In genomic region chr4:134123680-134124551, GRCm38 (mm10) we compare ENCODE assay signal across 9 mouse cellular contexts. TPM values are rescaled to one million over a fixed set of nuclear protein-coding genes. Genes with fewer than 3 reads are reported as not detected.
DNase-seq lines count a peak whose midpoint lies in the region; ATAC-seq and TF ChIP-seq lines count a peak whose summit lies in the region.
"Had no signal": no experiment of that assay in that cellular context is flagged by ENCODE, and none has a peak within 500 bp of the region (broad histone marks: within the 10 kb centered on the region; RNA-seq: fewer than 3 reads in every experiment).

No protein-coding gene starts in this region.

- 0 out of 2 replicates have a peak overlapping the region, but pooled peaks have one; percentile 15 for H3K27ac ChIP-seq in forebrain, embryonic 10.5 days
- H3K27ac ChIP-seq in forebrain, embryonic 15.5 days (replicated peaks): no peak overlapping the region
- H3K27ac ChIP-seq in cortical plate, adult 2 months (ENCODE audit: insufficient read depth, low read length): 0 out of 2 replicates have a peak overlapping the region, but pooled peaks have one; percentile 2
- H3K27ac ChIP-seq in heart, postnatal 0 days (ENCODE audit: low read depth): no peak overlapping the region
- no peak overlapping the region for H3K27ac ChIP-seq in stomach, embryonic 15.5 days
- H3K27ac ChIP-seq: midbrain, embryonic 12.5 days had no signal

- no peak overlapping the region; the same call in 1 of the 2 replicates for H3K4me2 ChIP-seq in forebrain, embryonic 15.5 days (replicated peaks)
- H3K4me2 ChIP-seq in heart, postnatal 0 days (ENCODE audit: low read depth, low read length): no peak overlapping the region
- 0 out of 2 replicates have a peak overlapping the region, but pooled peaks have one; percentile 10 for H3K4me2 ChIP-seq in stomach, embryonic 15.5 days
- H3K4me2 ChIP-seq: midbrain, embryonic 12.5 days had no signal

- no peak for ATAC-seq in forebrain, embryonic 15.5 days (replicated peaks)
- no peak for ATAC-seq in heart, postnatal 0 days (ENCODE audit: insufficient read depth, low read depth)
- ATAC-seq in megakaryocyte-erythroid progenitor cell, adult 5-6 weeks (replicated peaks; ENCODE audit: low FRiP score, low TSS enrichment, poor library complexity, severe bottlenecking): peak; percentile 27
- no peak for ATAC-seq in stomach, embryonic 15.5 days (ENCODE audit: insufficient read depth, low FRiP score, low read depth)

- no peak overlapping the region for H3K9ac ChIP-seq in forebrain, embryonic 15.5 days (replicated peaks)
- no peak overlapping the region for H3K9ac ChIP-seq in heart, postnatal 0 days (replicated peaks; ENCODE audit: low read depth, low read length)
- H3K9ac ChIP-seq in stomach, embryonic 15.5 days: no peak overlapping the region
- H3K9ac ChIP-seq: midbrain, embryonic 12.5 days had no signal

- TF ChIP-seq EP300 in heart, postnatal 0 days (IDR thresholded peaks at IDR 0.05; ENCODE audit: low read depth): no peak

- TF ChIP-seq POLR2A in cortical plate, adult 2 months (IDR thresholded peaks at IDR 0.05; ENCODE audit: extremely low read depth, insufficient read depth, low read length): peak; percentile 14; the same call in 1 of the 2 replicates

- no peaks in the 10 kb centered on the region for H3K9me3 ChIP-seq in forebrain, embryonic 10.5 days
- H3K9me3 ChIP-seq in forebrain, embryonic 15.5 days: no peaks in the 10 kb centered on the region
- H3K9me3 ChIP-seq in heart, postnatal 0 days (replicated peaks; ENCODE audit: control insufficient read depth, low read length): no peaks in the 10 kb centered on the region
- no peaks in the 10 kb centered on the region for H3K9me3 ChIP-seq in stomach, embryonic 15.5 days
- H3K9me3 ChIP-seq: midbrain, embryonic 12.5 days had no signal

- DNase-seq in forebrain, embryonic 10.5 days (ENCODE audit: extremely low spot score, low spot score): peak; percentile 63
- peak; percentile 83 for DNase-seq in MN1 (ENCODE audit: low spot score)
- DNase-seq in heart, postnatal 0 days (ENCODE audit: low spot score): peak; percentile 39
- peak; percentile 70 to 95 for DNase-seq in left cerebral cortex, adult 8-10 months (ENCODE audit: low spot score in 2 of 2)

- peak; percentile 80 for TF ChIP-seq CTCF in cortical plate, adult 2 months (IDR thresholded peaks at IDR 0.05; ENCODE audit: extremely low read depth, insufficient read depth, low read length)
- peak; percentile 80 for TF ChIP-seq CTCF in heart, postnatal 0 days (IDR thresholded peaks at IDR 0.05; ENCODE audit: low read depth)

- H3K4me1 ChIP-seq in forebrain, embryonic 10.5 days: peaks cover 61% of the 10 kb centered on the region
- peaks cover 24% of the 10 kb centered on the region for H3K4me1 ChIP-seq in forebrain, embryonic 15.5 days
- peaks cover 4% of the 10 kb centered on the region; the same call in 1 of the 2 replicates for H3K4me1 ChIP-seq in cortical plate, adult 2 months (ENCODE audit: control insufficient read depth, insufficient read depth, low read length)
- H3K4me1 ChIP-seq in heart, postnatal 0 days (ENCODE audit: control insufficient read depth, insufficient read depth): peaks cover 9% of the 10 kb centered on the region
- H3K4me1 ChIP-seq in stomach, embryonic 15.5 days: peaks cover 37% of the 10 kb centered on the region

- H3K36me3 ChIP-seq in forebrain, embryonic 10.5 days (replicated peaks): 0 out of 2 replicates have a peak, but pooled peaks cover 4% of the 10 kb centered on the region
- H3K36me3 ChIP-seq in forebrain, embryonic 15.5 days: no peaks in the 10 kb centered on the region
- H3K36me3 ChIP-seq in heart, postnatal 0 days (replicated peaks; ENCODE audit: control insufficient read depth, insufficient read depth, low read length): no peaks in the 10 kb centered on the region
- H3K36me3 ChIP-seq in stomach, embryonic 15.5 days: no peaks in the 10 kb centered on the region
- H3K36me3 ChIP-seq: midbrain, embryonic 12.5 days had no signal

- H3K4me3 ChIP-seq in forebrain, embryonic 10.5 days: no peak overlapping the region
- no peak overlapping the region for H3K4me3 ChIP-seq in forebrain, embryonic 15.5 days
- H3K4me3 ChIP-seq in cortical plate, adult 2 months (ENCODE audit: insufficient read depth, low read length): no peak overlapping the region
- H3K4me3 ChIP-seq in heart, postnatal 0 days (ENCODE audit: low read depth, low read length): no peak overlapping the region
- no peak overlapping the region for H3K4me3 ChIP-seq in stomach, embryonic 15.5 days (replicated peaks)
- H3K4me3 ChIP-seq: midbrain, embryonic 12.5 days had no signal

- WGBS in forebrain, embryonic 10.5 days: 30% methylated on average over 17 of the region's 17 CpGs
- 27% methylated on average over 17 of the region's 17 CpGs for WGBS in forebrain, embryonic 15.5 days
- WGBS in heart, postnatal 0 days: 16% methylated on average over 17 of the region's 17 CpGs
- WGBS in stomach, embryonic 15.5 days: 23% methylated on average over 17 of the region's 17 CpGs

- H3K27me3 ChIP-seq in forebrain, embryonic 10.5 days (ENCODE audit: poor library complexity, severe bottlenecking): no peaks in the 10 kb centered on the region
- no peaks in the 10 kb centered on the region for H3K27me3 ChIP-seq in forebrain, embryonic 15.5 days
- no peaks in the 10 kb centered on the region for H3K27me3 ChIP-seq in heart, postnatal 0 days (ENCODE audit: control insufficient read depth, insufficient read depth, low read length)
- H3K27me3 ChIP-seq in stomach, embryonic 15.5 days (replicated peaks): no peaks in the 10 kb centered on the region
- H3K27me3 ChIP-seq: midbrain, embryonic 12.5 days had no signal

RNA-seq across cellular contexts. Expression of gene Sh3bgrl3, which starts 4.7 kb away (rescaled TPM):
- polyA plus RNA-seq in forebrain, embryonic 10.5 days (2016; fragmentation: Nextera tagmentation; extraction: Ambion mirVana): 267 and 270 TPM in 2 replicates
- polyA plus RNA-seq in forebrain, embryonic 15.5 days (2015; fragmentation: Nextera tagmentation; extraction: Ambion mirVana): 326 and 335 TPM in 2 replicates
- polyA plus RNA-seq in cortical plate, adult 2 months (2012; rRNA removed): 487 and 489 TPM in 2 replicates
- 49.7 and 67.6 TPM in 2 replicates for total RNA-seq in heart, postnatal 0 days (2014; rRNA removed; ENCODE audit: low replicate concordance)
- polyA plus RNA-seq in heart, postnatal 0 days (2015; fragmentation: Nextera tagmentation; extraction: Ambion mirVana): 140 and 150 TPM in 2 replicates
- 100 to 1,000 TPM; 192 to 255 (median 224) TPM for total RNA-seq in left cerebral cortex, adult 8-10 months (2022)
- total RNA-seq in megakaryocyte-erythroid progenitor cell, adult 5-6 weeks (2014; fragmentation: Nextera tagmentation): 87.3 and 101 TPM in 2 replicates
- 34.2 and 55.1 TPM in 2 replicates for total RNA-seq in megakaryocyte-erythroid progenitor cell, adult 5-6 weeks (2017)
- polyA plus RNA-seq in stomach, embryonic 15.5 days (2015; fragmentation: Nextera tagmentation; extraction: Ambion mirVana): 363 and 395 TPM in 2 replicates

RNA-seq across cellular contexts. Expression of gene Ubxn11, which starts 21.5 kb away (rescaled TPM):
- polyA plus RNA-seq in forebrain, embryonic 10.5 days (2016; fragmentation: Nextera tagmentation; extraction: Ambion mirVana): 6.3 and 7.3 TPM in 2 replicates
- polyA plus RNA-seq in forebrain, embryonic 15.5 days (2015; fragmentation: Nextera tagmentation; extraction: Ambion mirVana): 12.8 and 15.7 TPM in 2 replicates
- polyA plus RNA-seq in cortical plate, adult 2 months (2012; rRNA removed): 45.4 and 51.3 TPM in 2 replicates
- total RNA-seq in heart, postnatal 0 days (2014; rRNA removed; ENCODE audit: low replicate concordance): not detected in 2 replicates
- polyA plus RNA-seq in heart, postnatal 0 days (2015; fragmentation: Nextera tagmentation; extraction: Ambion mirVana): 0.97 and 1.2 TPM in 2 replicates
- 10 to 100 TPM; 33.5 to 51.3 (median 43.0) TPM for total RNA-seq in left cerebral cortex, adult 8-10 months (2022)
- total RNA-seq in megakaryocyte-erythroid progenitor cell, adult 5-6 weeks (2014; fragmentation: Nextera tagmentation): 17.9 and 21.8 TPM in 2 replicates
- 5.2 and 7.7 TPM in 2 replicates for total RNA-seq in megakaryocyte-erythroid progenitor cell, adult 5-6 weeks (2017)
- polyA plus RNA-seq in stomach, embryonic 15.5 days (2015; fragmentation: Nextera tagmentation; extraction: Ambion mirVana): 4.3 and 5.7 TPM in 2 replicates

RNA-seq across cellular contexts. Expression of gene Cd52, which starts 29.0 kb away (rescaled TPM):
- polyA plus RNA-seq in forebrain, embryonic 10.5 days (2016; fragmentation: Nextera tagmentation; extraction: Ambion mirVana): 4.1 and 5.0 TPM in 2 replicates
- 1.5 and 1.9 TPM in 2 replicates for polyA plus RNA-seq in forebrain, embryonic 15.5 days (2015; fragmentation: Nextera tagmentation; extraction: Ambion mirVana)
- polyA plus RNA-seq in cortical plate, adult 2 months (2012; rRNA removed): 4.2 and 5.5 TPM in 2 replicates
- total RNA-seq in heart, postnatal 0 days (2014; rRNA removed; ENCODE audit: low replicate concordance): 10.5 TPM in 1 of 2 replicates, not detected in the other
- 9.3 and 10.5 TPM in 2 replicates for polyA plus RNA-seq in heart, postnatal 0 days (2015; fragmentation: Nextera tagmentation; extraction: Ambion mirVana)
- 10 to 100 TPM in 2 of 4 experiments, 1 to 10 TPM in 2; 2.5 to 32.5 (median 12.8) TPM for total RNA-seq in left cerebral cortex, adult 8-10 months (2022)
- total RNA-seq in megakaryocyte-erythroid progenitor cell, adult 5-6 weeks (2014; fragmentation: Nextera tagmentation): 34.9 and 43.4 TPM in 2 replicates
- 36.8 and 45.6 TPM in 2 replicates for total RNA-seq in megakaryocyte-erythroid progenitor cell, adult 5-6 weeks (2017)
- 34.8 and 39.7 TPM in 2 replicates for polyA plus RNA-seq in stomach, embryonic 15.5 days (2015; fragmentation: Nextera tagmentation; extraction: Ambion mirVana)

Comparison
In these comparisons a context has a peak if more than half of its experiments do, and no peak if none do; other contexts are left out.
1. H3K27ac ChIP-seq: peak in forebrain, embryonic 10.5 days (single experiment) and cortical plate, adult 2 months (single experiment); none in forebrain, embryonic 15.5 days (single experiment), heart, postnatal 0 days (single experiment) and stomach, embryonic 15.5 days (single experiment).
2. Peak in every context shown above with its lines, with median percentiles within 50 percentile points of each other: DNase-seq.